Mouse (Mus musculus): ENCODE measurements around the gene Ddias.

DNA sequence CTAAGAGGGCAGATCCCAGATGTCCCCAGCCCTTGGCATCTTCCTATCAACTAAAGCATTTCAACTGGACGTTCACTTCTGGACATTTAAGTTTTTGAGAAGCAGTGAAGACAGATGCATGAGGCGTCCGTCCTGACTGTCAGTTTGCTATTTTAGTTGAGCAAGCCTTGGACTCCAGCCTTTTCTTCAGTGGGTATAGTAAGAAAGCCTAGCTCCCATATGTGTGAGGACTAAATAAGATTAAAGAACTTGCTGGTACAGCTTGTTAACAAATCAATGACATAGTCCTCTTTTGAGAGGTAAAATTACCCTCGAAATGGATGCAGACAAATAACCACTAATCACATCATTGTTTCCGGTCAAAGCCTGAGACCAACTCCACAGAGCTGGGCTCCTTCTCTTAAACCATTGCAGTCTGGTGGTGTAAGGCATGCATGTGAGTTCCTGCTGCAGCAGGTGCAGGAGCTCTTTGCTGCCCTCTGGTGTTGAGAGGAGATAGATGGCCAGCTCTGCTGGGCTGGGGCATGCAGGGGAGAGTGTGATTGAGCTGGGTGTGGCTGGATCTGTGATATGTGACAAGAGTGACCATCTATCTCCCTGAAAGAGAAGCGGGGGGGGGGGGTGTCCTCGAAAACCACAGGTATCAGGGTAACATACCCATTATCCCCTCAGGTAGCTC is 29.5 kb upstream of the Ddias start:
- peak; percentile 89; the same call in 1 of the 2 replicates for TF ChIP-seq CTCF (IDR thresholded peaks at IDR 0.05; ENCODE audit: extremely low read depth, insufficient read length, insufficient replicate concordance, low read depth, low read length)
- no peak for TF ChIP-seq POLR2A (IDR thresholded peaks at IDR 0.05; ENCODE audit: low read depth, low read length)

All from small intestine, adult 2 months (tissue).